Mouse (Mus musculus): ENCODE data around the gene Grid1. TPM values are rescaled to one million over a fixed set of nuclear protein-coding genes. Genes with fewer than 3 reads are reported as not detected.

The Grid1 gene
- total RNA-seq, 2 experiments from 2014 or later = 44.9 to 47.4 TPM

- peak; percentile 50 to 61 for DNase-seq (ENCODE audit: low spot score in 2 of 2)
- intact Hi-C loops (cut with DNase I) = loop anchor here (5.0 kb wide), 1 partner anchor 70 kb away; the partner anchor contains the start of gene Grid1
Observed at GRCm38 (mm10) chr14:34891769-34892532, 72.0 kb downstream of the Grid1 start.

- DNase-seq (ENCODE audit: low spot score in 2 of 2) = peak; percentile 73 to 75
- intact Hi-C loops (cut with DNase I) = no loop called here
Observed at GRCm38 (mm10) chr14:34896253-34896982, 76.5 kb downstream of the Grid1 start.

- intact Hi-C loops (cut with DNase I) = no loop called here
- DNase-seq (ENCODE audit: low spot score in 2 of 2) = no peak
Observed at GRCm38 (mm10) chr14:34903854-34904253, 83.9 kb downstream of the Grid1 start.

GRCm38 (mm10) chr14:34905697-34906096, 85.8 kb downstream of the Grid1 start:
- intact Hi-C loops (cut with DNase I) = no loop called here
- DNase-seq (ENCODE audit: low spot score in 2 of 2) = no peak

GRCm38 (mm10) chr14:34908366-34908765, 88.5 kb downstream of the Grid1 start:
- no peak for DNase-seq (ENCODE audit: low spot score in 2 of 2)
- intact Hi-C loops (cut with DNase I) = no loop called here

GRCm38 (mm10) chr14:34908804-34909203, 88.9 kb downstream of the Grid1 start:
- no peak for DNase-seq (ENCODE audit: low spot score in 2 of 2)
- intact Hi-C loops (cut with DNase I) = no loop called here

GRCm38 (mm10) chr14:34916315-34916714, 96.4 kb downstream of the Grid1 start:
- no peak for DNase-seq (ENCODE audit: low spot score in 2 of 2)
- intact Hi-C loops (cut with DNase I) = no loop called here

- DNase-seq (ENCODE audit: low spot score in 2 of 2) = no peak
Observed at GRCm38 (mm10) chr14:34917111-34917510, 97.2 kb downstream of the Grid1 start.

GRCm38 (mm10) chr14:34919221-34919620, 99.3 kb downstream of the Grid1 start:
- DNase-seq (ENCODE audit: low spot score in 2 of 2) = no peak
- intact Hi-C loops (cut with DNase I) = no loop called here

More at GRCm38 (mm10) chr14:34917111-34917510, 97.2 kb downstream of the Grid1 start:
- intact Hi-C loops (cut with DNase I) = no loop called here

GRCm38 (mm10) chr14:34921265-34921664, 101.4 kb downstream of the Grid1 start:
- intact Hi-C loops (cut with DNase I) = no loop called here

GRCm38 (mm10) chr14:34925021-34925420, 105.1 kb downstream of the Grid1 start:
- DNase-seq (ENCODE audit: low spot score in 2 of 2) = no peak
- intact Hi-C loops (cut with DNase I) = no loop called here

More at GRCm38 (mm10) chr14:34921265-34921664, 101.4 kb downstream of the Grid1 start:
- DNase-seq (ENCODE audit: low spot score in 2 of 2) = no peak

GRCm38 (mm10) chr14:34930040-34930719, 110.3 kb downstream of the Grid1 start:
- intact Hi-C loops (cut with DNase I) = no loop called here
- no peak for DNase-seq (ENCODE audit: low spot score in 2 of 2)

- DNase-seq (ENCODE audit: low spot score in 2 of 2) = no peak
- intact Hi-C loops (cut with DNase I) = no loop called here
Observed at GRCm38 (mm10) chr14:34933197-34933596, 113.3 kb downstream of the Grid1 start.

- intact Hi-C loops (cut with DNase I) = no loop called here
- DNase-seq (ENCODE audit: low spot score in 2 of 2) = peak; percentile 50 to 61
Observed at GRCm38 (mm10) chr14:34936192-34936770, 116.4 kb downstream of the Grid1 start.

GRCm38 (mm10) chr14:34944390-34944979, 124.6 kb downstream of the Grid1 start:
- DNase-seq (ENCODE audit: low spot score in 2 of 2) = peak; percentile 67 to 70
- intact Hi-C loops (cut with DNase I) = no loop called here

GRCm38 (mm10) chr14:34945471-34946313, 125.8 kb downstream of the Grid1 start:
- DNase-seq (ENCODE audit: low spot score in 2 of 2) = no peak
- intact Hi-C loops (cut with DNase I) = loop anchor here (5.0 kb wide), 1 partner anchor 123 kb away; the partner anchor contains the start of gene Grid1

- DNase-seq (ENCODE audit: low spot score in 2 of 2) = no peak
- intact Hi-C loops (cut with DNase I) = loop anchor here (5.0 kb wide), 1 partner anchor 124 kb away; the partner anchor contains the start of gene Grid1
Observed at GRCm38 (mm10) chr14:34946314-34946583, 126.3 kb downstream of the Grid1 start.

- intact Hi-C loops (cut with DNase I) = loop anchor here (5.0 kb wide), 1 partner anchor 126 kb away; the partner anchor contains the start of gene Grid1
- no peak for DNase-seq (ENCODE audit: low spot score in 2 of 2)
Observed at GRCm38 (mm10) chr14:34948249-34948648, 128.3 kb downstream of the Grid1 start.
